Mouse (Mus musculus) MEL (cell line): ENCODE data around the gene Dyrk3. TPM values are rescaled to one million over a fixed set of nuclear protein-coding genes. Genes with fewer than 3 reads are reported as not detected.
"Not testable (repeated sequence)": the region's sequence is repeated elsewhere in the genome, so short reads cannot be mapped to it uniquely, and the experiment has no call there.

Experiments
- DNase-seq: peaks from one replicate; pipeline ENCODE4 v3.0.0; 2011; ENCODE audit warnings: low read depth, low spot score
- H3K27ac ChIP-seq: 2 replicates; pipeline ENCODE4 v1.5.1; 2012; ENCODE audit warnings: low read depth, mild to moderate bottlenecking, control low read depth, low read length, moderate library complexity; ENCODE audit not compliant: control insufficient read depth
- H3K27me3 ChIP-seq, 2 experiments: fragments of 150-350 bp in 1 of 2; sonication (generic) in 1 of 2; 2 replicates each; pipeline ENCODE4 v1.6.1; 2012; ENCODE audit warnings: low read length in 2 of 2, mild to moderate bottlenecking in 2 of 2, improper control_type of control experiment in 1 of 2, moderate library complexity in 1 of 2; ENCODE audit not compliant: insufficient read depth in 2 of 2, control insufficient read depth in 1 of 2
- H3K36me3 ChIP-seq, 2 experiments: 2 replicates each; pipeline ENCODE4 v1.6.1; 2012 to 2014; ENCODE audit warnings: low read length in 2 of 2, improper control_type of control experiment in 1 of 2, inconsistent platforms in 1 of 2, mild to moderate bottlenecking in 1 of 2; ENCODE audit not compliant: insufficient read depth in 2 of 2, control insufficient read depth in 1 of 2
- H3K4me1 ChIP-seq, 2 experiments: fragments of 150-350 bp in 1 of 2; sonication (generic) in 1 of 2; 2 replicates each; pipeline ENCODE4 v1.6.1; 2012; ENCODE audit warnings: low read length in 2 of 2, improper control_type of control experiment in 1 of 2, mild to moderate bottlenecking in 1 of 2; ENCODE audit not compliant: insufficient read depth in 2 of 2, control insufficient read depth in 1 of 2
- H3K4me3 ChIP-seq, 2 experiments: fragments of 150-350 bp in 1 of 2; sonication (generic) in 1 of 2; 2 replicates each; pipeline ENCODE4 v1.5.1; 2012; ENCODE audit warnings: low read depth in 2 of 2, low read length in 2 of 2, mild to moderate bottlenecking in 2 of 2, moderate library complexity in 2 of 2, control low read depth in 1 of 2, improper control_type of control experiment in 1 of 2; ENCODE audit not compliant: control insufficient read depth in 1 of 2, insufficient read depth in 1 of 2
- H3K79me2 ChIP-seq: 2 replicates; pipeline ENCODE4 v1.6.1; 2012; ENCODE audit warnings: mild to moderate bottlenecking, low read length, moderate library complexity; ENCODE audit not compliant: control insufficient read depth, poor library complexity, insufficient read depth
- H3K9ac ChIP-seq: 2 replicates; pipeline ENCODE4 v1.6.1; 2012; ENCODE audit warnings: low read depth, mild to moderate bottlenecking, control low read depth, low read length, moderate library complexity; ENCODE audit not compliant: control insufficient read depth, poor library complexity, severe bottlenecking
- H3K9me3 ChIP-seq: fragments of 150-350 bp; sonication (generic); replicated peaks from 2 replicates; pipeline ENCODE4 v1.6.1; 2012; ENCODE audit warnings: mild to moderate bottlenecking, low read length, improper control_type of control experiment, moderate library complexity; ENCODE audit not compliant: insufficient read depth
- BHLHE40 ChIP-seq: IDR thresholded peaks from 2 replicates; pipeline ENCODE4 v1.6.1; 2012; ENCODE audit warnings: low read depth, mild to moderate bottlenecking, inconsistent platforms, low read length, improper control_type of control experiment, borderline replicate concordance
- CHD2 ChIP-seq: IDR thresholded peaks from 2 replicates; pipeline ENCODE4 v1.6.1; 2011; ENCODE audit warnings: low read length, improper control_type of control experiment
- E2F4 ChIP-seq: IDR thresholded peaks from 2 replicates; pipeline ENCODE4 v1.6.1; 2011; ENCODE audit warnings: low read depth, low read length, improper control_type of control experiment, borderline replicate concordance
- ELF1 ChIP-seq: IDR thresholded peaks from 2 replicates; pipeline ENCODE4 v1.6.1; 2014; ENCODE audit warnings: low read depth, mild to moderate bottlenecking, inconsistent platforms, low read length, improper control_type of control experiment, moderate library complexity
- EP300 ChIP-seq, 2 experiments: IDR thresholded peaks; 2 replicates each; pipeline ENCODE4 v1.6.1; 2011; ENCODE audit warnings: improper control_type of control experiment in 2 of 2, low read length in 2 of 2, low read depth in 1 of 2, mild to moderate bottlenecking in 1 of 2
- ETS1 ChIP-seq: IDR thresholded peaks from 2 replicates; pipeline ENCODE4 v1.6.1; 2012; ENCODE audit warnings: low read depth, mild to moderate bottlenecking, inconsistent platforms, low read length, improper control_type of control experiment, moderate library complexity
- GATA1 ChIP-seq: IDR thresholded peaks from 2 replicates; pipeline ENCODE4 v1.6.1; 2011; ENCODE audit warnings: low read depth, low read length, improper control_type of control experiment
- HCFC1 ChIP-seq: IDR thresholded peaks from 2 replicates; pipeline ENCODE4 v1.6.1; 2012; ENCODE audit warnings: low read depth, mild to moderate bottlenecking, inconsistent platforms, low read length, improper control_type of control experiment, moderate library complexity
- JUND ChIP-seq: IDR thresholded peaks from 2 replicates; pipeline ENCODE4 v1.6.1; 2011; ENCODE audit warnings: low read depth, mild to moderate bottlenecking, improper control_type of control experiment, low read length
- MAX ChIP-seq: IDR thresholded peaks from 2 replicates; pipeline ENCODE4 v1.6.1; 2011; ENCODE audit warnings: low read length, improper control_type of control experiment
- MAZ ChIP-seq: IDR thresholded peaks from 2 replicates; pipeline ENCODE4 v1.6.1; 2012; ENCODE audit warnings: low read depth, mild to moderate bottlenecking, inconsistent platforms, low read length, improper control_type of control experiment
- MEF2A ChIP-seq: IDR thresholded peaks from 2 replicates; pipeline ENCODE4 v1.6.1; 2014; ENCODE audit warnings: low read depth, mild to moderate bottlenecking, inconsistent platforms, low read length, improper control_type of control experiment; ENCODE audit not compliant: poor library complexity, insufficient replicate concordance, severe bottlenecking; ENCODE audit errors: extremely low read depth
- MYC ChIP-seq: IDR thresholded peaks from 2 replicates; pipeline ENCODE4 v1.6.1; 2011; ENCODE audit warnings: low read depth, mild to moderate bottlenecking, low read length, improper control_type of control experiment, moderate library complexity
- NELFE ChIP-seq: IDR thresholded peaks from 2 replicates; pipeline ENCODE4 v1.6.1; 2011; ENCODE audit warnings: low read depth, low read length, improper control_type of control experiment
- NRF1 ChIP-seq: IDR thresholded peaks from 2 replicates; pipeline ENCODE4 v1.6.1; 2014; ENCODE audit warnings: low read depth, mild to moderate bottlenecking, inconsistent platforms, low read length, improper control_type of control experiment, moderate library complexity; ENCODE audit not compliant: poor library complexity, insufficient read depth, severe bottlenecking
- POLR2A ChIP-seq, 2 experiments: IDR thresholded peaks; 2 replicates each; pipeline ENCODE4 v1.6.1; 2011 to 2012; ENCODE audit warnings: low read length in 2 of 2, mild to moderate bottlenecking in 2 of 2, control low read depth in 1 of 2, improper control_type of control experiment in 1 of 2, low read depth in 1 of 2, moderate library complexity in 1 of 2; ENCODE audit not compliant: control insufficient read depth in 1 of 2, insufficient read depth in 1 of 2, poor library complexity in 1 of 2
- POLR2AphosphoS2 ChIP-seq: IDR thresholded peaks from 2 replicates; pipeline ENCODE4 v1.6.1; 2011; ENCODE audit warnings: low read length, improper control_type of control experiment
- POLR2AphosphoS5 ChIP-seq: IDR thresholded peaks from 2 replicates; pipeline ENCODE4 v1.6.1; 2012; ENCODE audit warnings: low read depth, borderline replicate concordance, mild to moderate bottlenecking, inconsistent platforms, low read length, moderate library complexity, mixed read lengths
- RAD21 ChIP-seq: IDR thresholded peaks from 2 replicates; pipeline ENCODE4 v1.6.1; 2011; ENCODE audit warnings: mild to moderate bottlenecking, low read depth, low read length, improper control_type of control experiment
- RCOR1 ChIP-seq: IDR thresholded peaks from 2 replicates; pipeline ENCODE4 v1.6.1; 2012; ENCODE audit warnings: low read depth, mild to moderate bottlenecking, inconsistent platforms, low read length, improper control_type of control experiment
- SIN3A ChIP-seq: IDR thresholded peaks from 2 replicates; pipeline ENCODE4 v1.6.1; 2012; ENCODE audit warnings: low read length, improper control_type of control experiment, inconsistent platforms
- SMC3 ChIP-seq: IDR thresholded peaks from 2 replicates; pipeline ENCODE4 v1.6.1; 2011; ENCODE audit warnings: low read depth, low read length, improper control_type of control experiment
- TAL1 ChIP-seq: IDR thresholded peaks from 2 replicates; pipeline ENCODE4 v1.6.1; 2012; ENCODE audit warnings: mild to moderate bottlenecking, inconsistent platforms, low read length, moderate library complexity, mixed read lengths
- TBP ChIP-seq: IDR thresholded peaks from 2 replicates; pipeline ENCODE4 v1.8.0; 2011; ENCODE audit warnings: low read depth, low read length, improper control_type of control experiment
- TCF12 ChIP-seq: IDR thresholded peaks from 2 replicates; pipeline ENCODE4 v1.6.1; 2014; ENCODE audit warnings: low read depth, mild to moderate bottlenecking, inconsistent platforms, low read length, improper control_type of control experiment, moderate library complexity
- USF1 ChIP-seq: IDR thresholded peaks from 2 replicates; pipeline ENCODE4 v1.6.1; 2014; ENCODE audit warnings: low read depth, mild to moderate bottlenecking, inconsistent platforms, low read length, improper control_type of control experiment, moderate library complexity
- USF2 ChIP-seq, 2 experiments: IDR thresholded peaks; 2 replicates each; pipeline ENCODE4 v1.6.1; 2011 to 2012; ENCODE audit warnings: improper control_type of control experiment in 2 of 2, low read length in 2 of 2, borderline replicate concordance in 1 of 2, inconsistent platforms in 1 of 2, low read depth in 1 of 2, mild to moderate bottlenecking in 1 of 2; ENCODE audit not compliant: insufficient read depth in 1 of 2
- ZC3H11A ChIP-seq: IDR thresholded peaks from 2 replicates; pipeline ENCODE4 v1.6.1; 2012; ENCODE audit warnings: low read depth, mild to moderate bottlenecking, inconsistent platforms, low read length, improper control_type of control experiment
- ZKSCAN1 ChIP-seq: IDR thresholded peaks from 2 replicates; pipeline ENCODE4 v1.6.1; 2012; ENCODE audit warnings: low read depth, mild to moderate bottlenecking, inconsistent platforms, low read length, improper control_type of control experiment, moderate library complexity
- ZMIZ1 ChIP-seq: IDR thresholded peaks from 2 replicates; pipeline ENCODE4 v1.6.1; 2012; ENCODE audit warnings: low read depth, mild to moderate bottlenecking, inconsistent platforms, low read length, improper control_type of control experiment, moderate library complexity
- ZNF384 ChIP-seq: IDR thresholded peaks from 2 replicates; pipeline ENCODE4 v1.6.1; 2012; ENCODE audit warnings: low read depth, mild to moderate bottlenecking, inconsistent platforms, low read length, improper control_type of control experiment
- polyA plus RNA-seq, 2 experiments: library from polyadenylated mRNA; stranded (reverse) in 1 of 2; unstranded in 1 of 2; fragments of >175 nt in 1 of 2; fragments of >200 nt in 1 of 2; gene quantifications; 2 replicates each; pipeline versions ENCODE4 v1.2.1 to v1.2.4; 2012; ENCODE audit warnings: low replicate concordance in 2 of 2, low read depth in 1 of 2; ENCODE audit not compliant: insufficient read length in 2 of 2, insufficient read depth in 1 of 2, missing spikeins in 1 of 2
- total RNA-seq: library from RNA; depleted of rRNA; stranded (reverse); fragments of 300-350 nt; gene quantifications from 2 replicates; pipeline ENCODE4 v1.2.3, GENCODE M21; 2012

The Dyrk3 gene
- total and polyA plus RNA-seq, 3 experiments = 8.6 to 11.8 TPM; not detected in 1

DNA sequence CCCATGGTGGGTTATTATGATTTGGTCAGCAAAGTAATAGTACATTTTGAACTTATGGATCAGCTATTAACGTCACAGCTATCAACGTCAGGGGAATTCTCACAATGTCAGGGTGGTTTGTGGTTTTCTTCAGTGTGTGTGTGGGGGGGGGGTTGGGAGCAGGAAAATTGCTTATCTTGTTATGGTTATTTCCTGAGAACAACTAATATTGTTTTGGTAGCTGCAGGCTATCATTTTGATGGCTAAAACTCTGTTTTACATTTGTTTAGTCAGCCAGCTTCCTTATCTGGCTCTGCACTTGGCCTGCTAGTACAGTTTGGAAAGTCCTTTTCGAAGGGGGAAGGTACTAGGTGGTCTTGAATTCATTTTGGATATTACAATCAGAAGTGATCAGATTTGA lies 7.1 kb upstream of the Dyrk3 start:
- H3K4me1 ChIP-seq = peaks cover 14 to 17% of the 10 kb centered on the region in 2 experiments

DNA sequence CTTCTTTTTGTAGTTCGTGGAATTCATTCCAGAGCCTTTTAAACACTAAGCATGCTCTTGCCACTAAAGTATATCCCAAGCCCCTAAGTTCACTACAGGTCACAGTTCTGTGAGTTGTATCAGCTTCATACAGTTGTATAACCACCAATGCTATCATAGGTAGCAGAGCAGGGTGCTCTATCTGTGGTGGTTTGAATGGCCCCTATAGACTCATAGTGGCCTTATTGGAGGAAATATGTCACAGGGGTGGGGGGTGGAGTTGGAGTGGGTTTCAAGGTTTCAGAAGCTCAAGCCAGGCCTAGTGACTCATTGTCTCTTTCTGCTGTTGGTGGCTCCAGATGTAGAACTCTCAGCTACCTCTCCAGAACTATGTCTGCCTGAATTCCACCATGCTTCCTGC lies 4.3 kb upstream of the Dyrk3 start:
- H3K9ac ChIP-seq = no peak overlapping the region
- no peak overlapping the region for H3K4me3 ChIP-seq
- peak overlapping the region; percentile 1; the same call in 1 of the 2 replicates for H3K27ac ChIP-seq
- H3K4me1 ChIP-seq = peaks cover 22 to 24% of the 10 kb centered on the region in 2 experiments
- peak; percentile 74 for DNase-seq
- H3K27me3 ChIP-seq = no peaks in the 10 kb centered on the region
- H3K36me3 ChIP-seq = peaks cover 0 to 35% of the 10 kb centered on the region in 2 experiments; a peak in 2 of 4 replicates
- H3K79me2 ChIP-seq = peaks cover 3% of the 10 kb centered on the region
- no peaks in the 10 kb centered on the region for H3K9me3 ChIP-seq
- TF ChIP-seq ZMIZ1 (no peak), HCFC1 (no peak), MAZ (no peak), ZNF384 (no peak), USF1 (peak; percentile 31; the same call in 1 of the 2 replicates), POLR2AphosphoS5 (no peak), MEF2A (no peak), RCOR1 (no peak), USF2 (IDR thresholded peaks at IDR 0.05; ENCODE audit: borderline replicate concordance in 1 of 2, insufficient read depth in 1 of 2, low read depth in 1 of 2, low read length in 2 of 2) (no peak), MYC (no peak), TCF12 (peak; percentile 85), NELFE (no peak), POLR2A (IDR thresholded peaks at IDR 0.05; ENCODE audit: control insufficient read depth in 1 of 2, insufficient read depth in 1 of 2, low read depth in 1 of 2, low read length in 2 of 2, poor library complexity in 1 of 2) (no peak), E2F4 (no peak), JUND (no peak), ZKSCAN1 (no peak), RAD21 (no peak), GATA1 (peak; percentile 69), CHD2 (no peak), BHLHE40 (no peak), POLR2AphosphoS2 (no peak), ZC3H11A (no peak), TBP (no peak), NRF1 (no peak), ELF1 (no peak), SMC3 (no peak), MAX (no peak), ETS1 (peak; percentile 38; the same call in 1 of the 2 replicates), EP300 (IDR thresholded peaks at IDR 0.05; ENCODE audit: low read depth in 1 of 2, low read length in 2 of 2) (peak; percentile 61 to 88; a peak in 3 of 4 replicates)

More for the DNA sequence above, 7.1 kb upstream of the Dyrk3 start:
- H3K79me2 ChIP-seq, H3K27me3 ChIP-seq, H3K9me3 ChIP-seq, H3K9ac ChIP-seq, H3K4me3 ChIP-seq, H3K27ac ChIP-seq: not testable (repeated sequence)
- peak; percentile 35 for DNase-seq
- peak; percentile 48; the same call in 1 of the 2 replicates for TF ChIP-seq TCF12
- TF ChIP-seq ETS1 = peak; percentile 48; the same call in 1 of the 2 replicates
- peak; percentile 48 to 65; a peak in 3 of 4 replicates for TF ChIP-seq EP300 (IDR thresholded peaks at IDR 0.05; ENCODE audit: low read depth in 1 of 2, low read length in 2 of 2)
- TF ChIP-seq GATA1 = peak; percentile 54
- TF ChIP-seq SIN3A = peak; percentile 22; the same call in 1 of the 2 replicates
- TF ChIP-seq TAL1 = peak; percentile 46; the same call in 1 of the 2 replicates
- peaks cover 0 to 25% of the 10 kb centered on the region in 2 experiments; a peak in 2 of 4 replicates for H3K36me3 ChIP-seq
